ENCODE assay signal across 8 mouse cellular contexts in genomic region chr11:69581814-69582213, GRCm38 (mm10). TPM values are rescaled to one million over a fixed set of nuclear protein-coding genes. Genes with fewer than 3 reads are reported as not detected.
DNase-seq lines count a peak whose midpoint lies in the region; ATAC-seq and TF ChIP-seq lines count a peak whose summit lies in the region.

No protein-coding gene starts in this region.

- H3K9me3 ChIP-seq in erythroblast, embryonic 14.5 days (ENCODE audit: control insufficient read depth, low read length), result no peaks in the 10 kb centered on the region
- H3K9me3 ChIP-seq in CH12.LX (replicated peaks; ENCODE audit: low read length), result no peaks in the 10 kb centered on the region
- no peaks in the 10 kb centered on the region for H3K9me3 ChIP-seq in forebrain, embryonic 13.5 days (replicated peaks)
- no peaks in the 10 kb centered on the region for H3K9me3 ChIP-seq in liver, embryonic 16.5 days (replicated peaks; ENCODE audit: control insufficient read depth, low read length)

- TF ChIP-seq EP300 in CH12.LX (IDR thresholded peaks at IDR 0.05; ENCODE audit: low read length), result 0 out of 2 replicates have a peak, but pooled peaks have one; percentile 5

- H3K36me3 ChIP-seq in erythroblast, embryonic 14.5 days (ENCODE audit: control insufficient read depth), result peaks cover 43% of the 10 kb centered on the region
- peaks cover 20 to 50% of the 10 kb centered on the region in 2 experiments for H3K36me3 ChIP-seq in CH12.LX (replicated peaks in 1 of 2; ENCODE audit: control insufficient read depth in 1 of 2, insufficient read depth in 1 of 2, low read length in 1 of 2)
- H3K36me3 ChIP-seq in forebrain, embryonic 13.5 days (ENCODE audit: poor library complexity, severe bottlenecking), result 0 out of 2 replicates have a peak, but pooled peaks cover 6% of the 10 kb centered on the region
- H3K36me3 ChIP-seq in liver, embryonic 16.5 days (ENCODE audit: control insufficient read depth, insufficient read depth), result no peaks in the 10 kb centered on the region

- H3K27ac ChIP-seq in CH12.LX (ENCODE audit: insufficient read depth, low read depth), result no peak overlapping the region
- H3K27ac ChIP-seq in forebrain, embryonic 13.5 days, result peak overlapping the region; percentile 97
- peak overlapping the region; percentile 97 for H3K27ac ChIP-seq in liver, embryonic 16.5 days (ENCODE audit: low read length)

- peak overlapping the region; percentile 82 for H3K9ac ChIP-seq in CH12.LX (ENCODE audit: insufficient read depth, low read depth)
- peak overlapping the region; percentile 88 for H3K9ac ChIP-seq in forebrain, embryonic 13.5 days
- H3K9ac ChIP-seq in liver, embryonic 16.5 days (ENCODE audit: low read depth, low read length), result peak overlapping the region; percentile 82

- peaks cover 84% of the 10 kb centered on the region for H3K79me2 ChIP-seq in CH12.LX (replicated peaks; ENCODE audit: control insufficient read depth, extremely low read depth, insufficient read depth, poor library complexity, severe bottlenecking)

- H3K4me2 ChIP-seq in CH12.LX (ENCODE audit: insufficient read depth, low read depth, poor library complexity, severe bottlenecking), result peak overlapping the region; percentile 96
- peak overlapping the region; percentile 91 for H3K4me2 ChIP-seq in forebrain, embryonic 13.5 days
- peak overlapping the region; percentile 92 for H3K4me2 ChIP-seq in liver, embryonic 16.5 days (ENCODE audit: low read depth, low read length)

- TF ChIP-seq POLR2A in CH12.LX (IDR thresholded peaks at IDR 0.05; ENCODE audit: low read depth, low read length), result no peak

- dilution Hi-C loops in CH12.LX (cut with MboI; ENCODE audit: extremely low pct_ligation_motif_present, extremely low pct_unique_long_range_greater_than_20kb, low sequenced_read_pairs), result no loop called here

- DNase-seq in CH12.LX (ENCODE audit: extremely low read depth), result no peak
- DNase-seq in layer of hippocampus, postnatal 25 days (ENCODE audit: extremely low spot score in 1 of 2, low spot score in 1 of 2), result no peak
- DNase-seq in yolk sac, embryonic 10.5 days (ENCODE audit: low spot score), result no peak
- no peak for DNase-seq in gastrocnemius, adult 8-10 months (ENCODE audit: low spot score in 2 of 2)

- no peak for TF ChIP-seq RAD21 in CH12.LX (IDR thresholded peaks at IDR 0.05; ENCODE audit: low read depth, low read length)

- WGBS in forebrain, embryonic 13.5 days, result under 1% methylated on average over 8 of the region's 8 CpGs
- under 1% methylated on average over 8 of the region's 8 CpGs for WGBS in liver, embryonic 16.5 days (ENCODE audit: insufficient replicate concordance)

- H3K27me3 ChIP-seq in erythroblast, embryonic 14.5 days (ENCODE audit: control insufficient read depth), result no peaks in the 10 kb centered on the region
- no peaks in the 10 kb centered on the region for H3K27me3 ChIP-seq in CH12.LX (replicated peaks)
- H3K27me3 ChIP-seq in forebrain, embryonic 13.5 days, result no peaks in the 10 kb centered on the region
- H3K27me3 ChIP-seq in liver, embryonic 16.5 days (ENCODE audit: control insufficient read depth, insufficient read depth, low read depth, low read length), result no peaks in the 10 kb centered on the region

- peaks cover 79% of the 10 kb centered on the region for H3K4me1 ChIP-seq in erythroblast, embryonic 14.5 days (ENCODE audit: control insufficient read depth)
- H3K4me1 ChIP-seq in CH12.LX (ENCODE audit: control insufficient read depth in 1 of 2, insufficient read depth in 2 of 2), result peaks cover 16 to 61% of the 10 kb centered on the region in 2 experiments
- H3K4me1 ChIP-seq in forebrain, embryonic 13.5 days, result peaks cover 40% of the 10 kb centered on the region
- peaks cover 58% of the 10 kb centered on the region for H3K4me1 ChIP-seq in liver, embryonic 16.5 days (ENCODE audit: control insufficient read depth, low read depth, low read length)

- no peak for TF ChIP-seq CTCF in CH12.LX (conservative IDR thresholded peaks at IDR 0.05 in 1 of 2, IDR thresholded peaks at IDR 0.05 in 1 of 2; ENCODE audit: low read depth in 2 of 2, low read length in 2 of 2)

- ATAC-seq in erythroblast, adult 5-6 weeks (replicated peaks; ENCODE audit: low FRiP score, poor library complexity, severe bottlenecking), result no peak
- ATAC-seq in forebrain, embryonic 13.5 days, result no peak
- ATAC-seq in liver, embryonic 16.5 days (ENCODE audit: low read depth), result no peak

- in situ Hi-C loops in CH12.LX (cut with MboI; ENCODE audit: low pct_ligation_motif_present, low pct_unique_long_range_greater_than_20kb, low sequenced_read_pairs), result no loop called here

- peak overlapping the region; percentile 85 for H3K4me3 ChIP-seq in erythroblast, embryonic 14.5 days (replicated peaks)
- H3K4me3 ChIP-seq in CH12.LX (replicated peaks in 1 of 3; ENCODE audit: low read depth in 2 of 3, low read length in 2 of 3, poor library complexity in 1 of 3), result peak overlapping the region; percentile 81 to 99 (median 95)
- peak overlapping the region; percentile 67 for H3K4me3 ChIP-seq in forebrain, embryonic 13.5 days
- peak overlapping the region; percentile 88 for H3K4me3 ChIP-seq in liver, embryonic 16.5 days (ENCODE audit: low read depth, low read length)

TF ChIP-seq in CH12.LX, 34 proteins besides CTCF, POLR2A, EP300 and RAD21:
- TF ChIP-seq ZNF384 (IDR thresholded peaks at IDR 0.05; ENCODE audit: low read depth, low read length), result 0 out of 2 replicates have a peak, but pooled peaks have one; percentile 37
- no peak for TF ChIP-seq MAZ (IDR thresholded peaks at IDR 0.05; ENCODE audit: low read depth, low read length)

RNA-seq across cellular contexts. Expression of gene Trp53, which starts 1.7 kb away (rescaled TPM):
- 4.1 and 4.3 TPM in 2 replicates for polyA plus RNA-seq in erythroblast, embryonic 14.5 days (2012)
- 44.6 and 56.8 TPM in 2 replicates for total RNA-seq in erythroblast, adult 5-6 weeks (2015; ENCODE audit: low replicate concordance)
- total RNA-seq in erythroblast, adult 5-6 weeks (2017; ENCODE audit: low replicate concordance), result 25.1 and 28.0 TPM in 2 replicates
- 104 and 107 TPM in 2 replicates for total RNA-seq in CH12.LX (2012; rRNA removed)
- 15.7 and 24.9 TPM in 2 replicates for total RNA-seq in CH12.LX (2014; rRNA removed)
- polyA plus RNA-seq in CH12.LX (2012; ENCODE audit: insufficient read length, low read depth), result 309 and 372 TPM in 2 replicates
- 119 and 129 TPM in 2 replicates for polyA plus RNA-seq in forebrain, embryonic 13.5 days (2015; fragmentation: Nextera tagmentation; extraction: Ambion mirVana)
- polyA plus RNA-seq in liver, embryonic 16.5 days (2015; fragmentation: Nextera tagmentation; extraction: Ambion mirVana), result 55.5 and 55.8 TPM in 2 replicates
- 10 to 100 TPM; 24.3 to 29.8 TPM for total RNA-seq in layer of hippocampus, postnatal 25 days (2021)
- 10 to 100 TPM; 12.6 to 17.2 (median 13.8) TPM for total RNA-seq in gastrocnemius, adult 8-10 months (2022)

RNA-seq across cellular contexts. Expression of gene Wrap53, which starts 1.8 kb away (rescaled TPM):
- 3.8 and 7.2 TPM in 2 replicates for polyA plus RNA-seq in erythroblast, embryonic 14.5 days (2012)
- 18.4 and 21.3 TPM in 2 replicates for total RNA-seq in erythroblast, adult 5-6 weeks (2015; ENCODE audit: low replicate concordance)
- total RNA-seq in erythroblast, adult 5-6 weeks (2017; ENCODE audit: low replicate concordance), result 7.7 and 8.9 TPM in 2 replicates
- total RNA-seq in CH12.LX (2012; rRNA removed) (34.2 and 40.8 TPM in 2 replicates), CH12.LX (2014; rRNA removed) (25.4 and 26.4 TPM in 2 replicates)
- polyA plus RNA-seq in CH12.LX (2012; ENCODE audit: insufficient read length, low read depth), result 35.3 and 36.0 TPM in 2 replicates
- polyA plus RNA-seq in forebrain, embryonic 13.5 days (2015; fragmentation: Nextera tagmentation; extraction: Ambion mirVana), result 32.0 and 35.1 TPM in 2 replicates
- polyA plus RNA-seq in liver, embryonic 16.5 days (2015; fragmentation: Nextera tagmentation; extraction: Ambion mirVana), result 14.6 and 15.5 TPM in 2 replicates
- total RNA-seq in layer of hippocampus, postnatal 25 days (2021), result 10 to 100 TPM; 11.7 to 12.5 TPM
- 1 to 10 TPM; 3.3 to 4.4 (median 3.7) TPM for total RNA-seq in gastrocnemius, adult 8-10 months (2022)

RNA-seq across cellular contexts. Expression of gene Efnb3, which starts 21.8 kb away (rescaled TPM):
- 0.15 and 0.20 TPM in 2 replicates for polyA plus RNA-seq in erythroblast, embryonic 14.5 days (2012)
- total RNA-seq in erythroblast, adult 5-6 weeks (2015; ENCODE audit: low replicate concordance), result 1.2 TPM in 1 of 2 replicates, not detected in the other
- 1.3 and 2.2 TPM in 2 replicates for total RNA-seq in erythroblast, adult 5-6 weeks (2017; ENCODE audit: low replicate concordance)
- total RNA-seq in CH12.LX (2012; rRNA removed) (1.1 and 1.3 TPM in 2 replicates), CH12.LX (2014; rRNA removed) (0.56 and 1.0 TPM in 2 replicates)
- 2.7 and 2.8 TPM in 2 replicates for polyA plus RNA-seq in CH12.LX (2012; ENCODE audit: insufficient read length, low read depth)
- polyA plus RNA-seq in forebrain, embryonic 13.5 days (2015; fragmentation: Nextera tagmentation; extraction: Ambion mirVana), result 63.1 and 72.0 TPM in 2 replicates
- 0.27 and 0.39 TPM in 2 replicates for polyA plus RNA-seq in liver, embryonic 16.5 days (2015; fragmentation: Nextera tagmentation; extraction: Ambion mirVana)
- 100 to 1,000 TPM; 134 to 139 TPM for total RNA-seq in layer of hippocampus, postnatal 25 days (2021)
- total RNA-seq in gastrocnemius, adult 8-10 months (2022), result under 1 TPM; 0.31 to 0.46 (median 0.35) TPM

RNA-seq across cellular contexts. Expression of gene Atp1b2, which starts 23.9 kb away (rescaled TPM):
- 8.1 and 9.1 TPM in 2 replicates for polyA plus RNA-seq in erythroblast, embryonic 14.5 days (2012)
- 10.6 and 24.0 TPM in 2 replicates for total RNA-seq in erythroblast, adult 5-6 weeks (2015; ENCODE audit: low replicate concordance)
- total RNA-seq in erythroblast, adult 5-6 weeks (2017; ENCODE audit: low replicate concordance), result 1.2 and 4.0 TPM in 2 replicates
- total RNA-seq in CH12.LX (2012; rRNA removed) (not detected in 2 replicates), CH12.LX (2014; rRNA removed) (not detected in 2 replicates)
- 0.09 and 0.11 TPM in 2 replicates for polyA plus RNA-seq in CH12.LX (2012; ENCODE audit: insufficient read length, low read depth)
- polyA plus RNA-seq in forebrain, embryonic 13.5 days (2015; fragmentation: Nextera tagmentation; extraction: Ambion mirVana), result 12.7 and 14.0 TPM in 2 replicates
- 11.2 and 12.6 TPM in 2 replicates for polyA plus RNA-seq in liver, embryonic 16.5 days (2015; fragmentation: Nextera tagmentation; extraction: Ambion mirVana)
- total RNA-seq in layer of hippocampus, postnatal 25 days (2021), result 100 to 1,000 TPM; 394 to 472 TPM
- total RNA-seq in gastrocnemius, adult 8-10 months (2022), result 100 to 1,000 TPM; 333 to 372 (median 353) TPM

RNA-seq across cellular contexts. Expression of gene Dnah2, which starts 32.9 kb away (rescaled TPM):
- polyA plus RNA-seq in erythroblast, embryonic 14.5 days (2012), result 0.04 TPM in 1 of 2 replicates, not detected in the other
- not detected in 2 replicates for total RNA-seq in erythroblast, adult 5-6 weeks (2015; ENCODE audit: low replicate concordance)
- not detected in 2 replicates for total RNA-seq in erythroblast, adult 5-6 weeks (2017; ENCODE audit: low replicate concordance)
- total RNA-seq in CH12.LX (2012; rRNA removed), result under 0.01 TPM in 1 of 2 replicates, not detected in the other
- not detected in 2 replicates for total RNA-seq in CH12.LX (2014; rRNA removed)
- polyA plus RNA-seq in CH12.LX (2012; ENCODE audit: insufficient read length, low read depth), result 0.03 and 0.04 TPM in 2 replicates
- polyA plus RNA-seq in forebrain, embryonic 13.5 days (2015; fragmentation: Nextera tagmentation; extraction: Ambion mirVana), result 1.7 and 2.0 TPM in 2 replicates
- polyA plus RNA-seq in liver, embryonic 16.5 days (2015; fragmentation: Nextera tagmentation; extraction: Ambion mirVana), result 0.07 and 0.09 TPM in 2 replicates
- total RNA-seq in layer of hippocampus, postnatal 25 days (2021), result 1 to 10 TPM; 3.5 to 8.0 TPM
- under 1 TPM in 3 of 4 experiments, not detected in 1; 0.02 to 0.68 (median 0.05) TPM for total RNA-seq in gastrocnemius, adult 8-10 months (2022)

Comparison
In these comparisons a context has a peak if more than half of its experiments do, and no peak if none do; other contexts are left out.
1. RNA of gene Efnb3, which starts 21.8 kb away (total RNA-seq): 134 to 139 TPM in layer of hippocampus, postnatal 25 days; 1.2 to 2.2 TPM in erythroblast, adult 5-6 weeks, 0.56 to 1.3 TPM in CH12.LX and 0.31 to 0.46 TPM in gastrocnemius, adult 8-10 months; every median in the first group is over 10 times any median in the second.
2. Peak in every context shown above with its lines, with median percentiles within 50 percentile points of each other: H3K4me3 ChIP-seq, H3K4me2 ChIP-seq and H3K9ac ChIP-seq.